Mouse (Mus musculus) cerebellum, postnatal 10 days (tissue): ENCODE data around the gene Hoxa13.
A peak's percentile ranks its signal among the peaks of the same experiment; 100 is the strongest.

Experiments used
- DNase-seq, 2 experiments: peaks; one replicate each; pipeline ENCODE4 v3.0.0; 2021; ENCODE audit warnings: mixed read lengths in 2 of 2

The Hoxa13 gene

DNA sequence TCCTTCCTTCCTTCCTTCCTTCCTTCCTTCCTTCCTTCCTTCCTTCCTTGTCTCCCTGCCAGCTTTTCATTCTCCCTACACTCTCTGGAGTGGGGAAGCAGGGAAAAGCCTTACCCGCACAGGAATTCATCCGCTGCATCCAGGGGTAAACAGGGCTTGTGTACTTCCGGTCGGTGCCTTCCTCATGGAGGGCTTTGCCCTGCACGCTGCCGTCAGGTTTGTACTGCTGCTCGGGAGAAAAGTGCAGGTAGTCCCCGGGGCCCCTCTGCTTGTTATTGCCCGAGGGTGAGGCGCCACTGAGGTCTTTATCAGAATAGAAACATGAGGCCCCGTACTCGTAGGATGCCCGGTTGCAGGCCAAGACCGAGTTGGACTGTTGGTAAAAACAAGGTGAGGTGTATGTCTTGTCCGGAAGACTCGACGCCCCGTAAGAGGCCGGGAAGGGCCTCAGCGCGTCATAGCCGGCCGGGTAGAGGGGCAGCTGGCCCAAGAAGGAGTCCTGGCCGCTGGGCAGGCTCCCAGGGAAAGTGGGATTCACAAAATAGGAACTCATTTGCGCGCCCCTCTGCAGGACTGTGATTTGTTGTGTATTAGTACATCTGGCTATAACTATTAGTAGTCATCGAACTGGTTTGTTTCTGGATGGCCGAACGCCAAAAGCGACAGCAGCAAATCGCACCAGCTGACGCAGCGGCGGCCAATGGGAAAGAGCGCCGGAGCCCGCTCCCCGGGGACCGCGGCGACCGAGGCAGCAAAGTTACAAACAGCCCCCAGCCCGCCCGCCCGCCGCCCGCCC is 52.4 kb downstream of the Hoxa13 start, which contains the start of gene Hoxa6:
TSS of gene Hoxa6 (minus strand) at position 651 of the 796 bp plus-strand sequence.
- DNase-seq = peak; percentile 35 to 36
